Mouse (Mus musculus) T-cell, adult 2 months (primary cell): ENCODE measurements around the gene Hepacam.
A peak's percentile ranks its signal among the peaks of the same experiment; 100 is the strongest.

Experiments
- DNase-seq: peaks from one replicate; pipeline ENCODE4 v3.0.0; 2022; ENCODE audit warnings: low spot score

Gene Hepacam

DNA sequence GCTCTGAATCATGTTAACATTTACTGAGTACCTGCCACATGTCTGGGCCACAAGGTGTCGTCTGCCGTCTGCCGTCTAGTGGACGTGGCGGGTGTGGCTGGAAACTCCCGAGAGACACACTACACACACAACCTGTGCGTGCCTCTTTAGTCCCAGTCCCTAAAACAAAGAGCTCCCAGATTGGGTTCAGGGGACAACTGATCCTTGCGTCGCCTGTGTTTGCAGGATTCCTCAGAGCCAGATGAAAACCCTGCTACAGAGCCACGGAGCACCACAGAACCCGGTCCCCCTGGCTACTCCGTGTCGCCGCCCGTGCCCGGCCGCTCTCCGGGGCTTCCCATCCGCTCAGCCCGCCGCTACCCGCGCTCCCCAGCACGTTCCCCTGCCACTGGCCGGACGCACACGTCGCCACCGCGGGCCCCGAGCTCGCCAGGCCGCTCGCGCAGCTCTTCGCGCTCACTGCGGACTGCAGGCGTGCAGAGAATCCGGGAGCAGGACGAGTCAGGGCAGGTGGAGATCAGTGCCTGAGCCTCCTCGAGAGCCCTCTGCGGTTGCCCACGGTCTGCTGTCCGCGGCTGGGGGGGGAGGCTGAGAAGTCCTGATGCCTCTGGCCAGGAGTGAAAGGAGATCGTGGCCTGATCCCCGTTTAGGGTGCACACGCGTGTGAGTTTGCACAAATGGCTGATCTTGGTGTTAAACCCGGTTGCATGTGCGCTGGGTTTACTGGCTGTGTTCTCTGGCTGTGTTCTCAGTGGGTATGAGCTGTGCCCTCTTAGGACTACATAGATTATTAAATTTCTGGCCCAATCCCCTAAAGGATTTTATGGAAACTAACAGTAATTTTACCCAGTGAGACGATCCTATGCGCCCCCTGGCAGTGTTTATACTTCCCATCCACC, 17.4 kb downstream of the Hepacam start:
- no peak for DNase-seq

DNA sequence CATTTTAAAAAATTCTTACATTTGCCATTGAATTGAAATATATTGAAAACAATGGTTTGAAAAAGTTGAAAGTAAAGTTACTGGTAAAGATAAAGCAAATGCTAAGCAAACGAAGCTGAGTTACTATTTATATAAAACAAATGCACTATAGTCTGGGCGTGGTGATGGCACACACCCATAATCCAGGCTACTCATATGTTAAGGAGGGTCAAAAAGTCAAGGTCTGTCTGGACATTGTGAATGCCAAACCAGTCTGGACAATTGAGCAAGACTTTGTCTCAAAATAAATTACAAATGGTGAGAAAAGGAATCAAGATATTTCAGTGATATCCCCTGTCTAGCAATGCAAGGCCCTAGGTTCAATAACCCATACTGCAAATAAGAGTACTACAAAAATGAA, 23.7 kb downstream of the Hepacam start:
- DNase-seq, result no peak

DNA sequence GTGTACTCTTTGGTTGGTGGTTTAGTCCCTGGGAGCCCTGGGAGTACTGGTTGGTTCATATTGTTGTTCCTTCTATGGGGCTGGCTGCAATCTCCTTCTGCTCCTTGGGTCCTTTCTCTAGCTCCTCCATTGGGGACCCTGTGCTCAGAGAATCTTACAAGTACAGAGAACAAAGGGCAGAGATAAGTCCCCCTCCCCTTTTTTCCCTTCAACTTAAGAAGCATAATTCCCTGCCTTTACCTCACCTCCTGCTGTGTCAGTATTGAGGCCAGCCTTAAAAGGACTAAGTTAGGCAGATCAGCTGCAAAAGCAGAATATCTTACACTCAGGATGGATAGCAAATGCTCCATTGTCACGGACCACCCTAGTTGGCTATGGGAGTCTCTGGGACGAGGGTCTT, 24.9 kb downstream of the Hepacam start:
- DNase-seq, result no peak

DNA sequence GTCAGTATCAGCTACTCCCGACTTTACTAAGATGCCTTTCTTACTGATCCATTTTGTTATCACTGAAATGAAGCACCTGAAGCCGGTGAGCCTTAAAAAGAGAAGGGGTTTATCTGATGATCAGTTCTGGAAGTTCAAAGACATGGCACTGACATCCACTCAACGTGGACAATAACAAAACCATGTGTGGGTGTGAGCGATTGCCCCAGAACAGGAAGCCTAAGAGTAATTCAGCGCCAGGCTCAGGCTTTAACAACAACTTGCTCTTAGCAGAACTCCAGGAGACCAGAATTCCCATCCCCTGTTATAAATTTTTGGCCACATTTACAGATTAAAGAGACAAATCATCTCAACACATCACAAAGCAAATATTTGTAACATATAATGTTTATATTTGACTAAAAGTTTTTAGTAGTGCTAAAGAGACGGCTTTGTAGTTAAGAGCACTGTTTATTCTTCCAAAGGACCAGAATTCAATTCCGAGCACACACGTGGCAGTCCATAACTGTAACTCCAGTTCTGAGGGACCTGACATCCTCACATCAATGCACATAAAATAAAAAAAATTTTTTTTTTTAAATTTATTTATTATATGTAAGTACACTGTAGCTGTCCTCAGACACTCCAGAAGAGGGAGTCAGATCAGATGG, 26.5 kb downstream of the Hepacam start:
- DNase-seq, result no peak

DNA sequence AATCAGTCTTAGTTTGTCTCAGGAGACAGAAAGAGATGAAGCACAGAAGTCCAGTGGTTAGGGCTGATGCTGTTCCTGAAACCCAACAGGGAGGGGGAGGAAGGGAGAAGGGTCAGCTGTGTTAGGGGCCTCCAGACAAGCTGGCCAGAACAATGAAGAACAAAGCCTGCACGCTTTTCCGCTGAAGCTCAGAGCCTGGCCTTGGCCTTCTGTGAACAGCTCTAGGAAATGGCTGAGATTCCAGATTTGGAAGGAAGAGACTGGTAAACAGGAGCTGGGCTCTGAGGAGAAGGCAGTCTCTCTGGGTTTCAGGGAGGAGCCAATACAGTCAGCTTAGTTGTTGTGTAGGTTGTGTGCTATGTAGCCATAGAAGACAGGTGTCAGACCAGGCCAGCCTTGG, 33.4 kb downstream of the Hepacam start:
- no peak for DNase-seq

DNA sequence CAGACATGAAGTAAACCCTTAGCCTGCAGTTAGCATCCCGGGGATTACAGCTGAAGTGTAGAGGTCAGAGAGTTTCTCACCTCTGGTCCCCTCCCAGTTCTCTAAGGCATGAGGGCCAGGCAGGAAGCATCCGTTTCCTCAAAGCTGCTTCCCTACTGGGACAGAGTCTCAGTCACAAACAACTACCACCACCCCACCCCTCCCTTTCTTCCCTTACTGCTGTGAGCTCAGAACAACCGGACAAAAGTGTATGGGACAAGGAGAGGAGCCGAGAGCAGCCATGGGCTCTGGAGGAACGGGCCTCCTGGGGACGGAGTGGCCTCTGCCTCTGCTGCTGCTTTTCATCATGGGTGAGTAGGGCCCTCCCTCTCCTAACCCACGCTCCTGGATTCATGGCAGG, 34.7 kb downstream of the Hepacam start, which contains the start of gene Robo4:
Robo4 (plus strand) TSS at position 96 of the 400 bp plus-strand sequence.
- DNase-seq, result no peak

DNA sequence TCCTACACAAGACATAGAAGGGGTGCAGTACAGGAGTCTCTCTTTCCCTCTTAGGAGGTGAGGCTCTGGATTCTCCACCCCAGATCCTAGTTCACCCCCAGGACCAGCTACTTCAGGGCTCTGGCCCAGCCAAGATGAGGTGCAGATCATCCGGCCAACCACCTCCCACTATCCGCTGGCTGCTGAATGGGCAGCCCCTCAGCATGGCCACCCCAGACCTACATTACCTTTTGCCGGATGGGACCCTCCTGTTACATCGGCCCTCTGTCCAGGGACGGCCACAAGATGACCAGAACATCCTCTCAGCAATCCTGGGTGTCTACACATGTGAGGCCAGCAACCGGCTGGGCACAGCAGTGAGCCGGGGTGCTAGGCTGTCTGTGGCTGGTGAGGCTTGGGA, 35.4 kb downstream of the Hepacam start:
- DNase-seq, result no peak

DNA sequence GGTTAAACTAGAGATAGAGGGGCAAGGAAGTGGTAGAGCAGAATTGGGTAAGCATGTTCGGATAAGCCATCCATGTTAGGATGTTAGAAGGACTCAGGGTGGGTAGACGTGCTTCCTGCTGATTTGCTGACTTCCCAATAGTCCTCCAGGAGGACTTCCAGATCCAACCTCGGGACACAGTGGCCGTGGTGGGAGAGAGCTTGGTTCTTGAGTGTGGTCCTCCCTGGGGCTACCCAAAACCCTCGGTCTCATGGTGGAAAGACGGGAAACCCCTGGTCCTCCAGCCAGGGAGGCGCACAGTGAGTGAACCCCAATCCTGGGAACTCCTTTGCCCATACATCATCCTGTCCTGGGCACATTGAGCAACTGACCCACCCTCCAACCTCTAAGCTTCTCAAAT, 35.9 kb downstream of the Hepacam start:
- no peak for DNase-seq

DNA sequence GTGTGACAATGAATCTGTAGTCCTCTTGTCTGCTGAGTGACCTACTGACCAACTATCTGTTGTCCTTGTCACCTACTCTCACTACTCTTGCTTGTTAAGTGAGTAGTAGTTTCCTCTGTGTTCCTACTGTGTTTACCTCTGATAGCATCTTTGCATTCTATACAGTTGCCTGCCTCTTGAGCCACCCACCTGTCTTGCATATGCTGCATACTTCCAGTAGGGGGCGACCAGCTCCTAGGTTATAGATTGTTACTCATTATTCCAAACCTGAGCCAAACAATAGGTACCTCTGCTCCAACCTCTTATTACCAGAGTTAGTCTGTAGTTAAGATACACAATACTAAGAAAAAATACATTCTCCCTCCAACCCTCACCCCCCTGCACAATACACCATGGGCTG, 39.2 kb downstream of the Hepacam start:
- no peak for DNase-seq

DNA sequence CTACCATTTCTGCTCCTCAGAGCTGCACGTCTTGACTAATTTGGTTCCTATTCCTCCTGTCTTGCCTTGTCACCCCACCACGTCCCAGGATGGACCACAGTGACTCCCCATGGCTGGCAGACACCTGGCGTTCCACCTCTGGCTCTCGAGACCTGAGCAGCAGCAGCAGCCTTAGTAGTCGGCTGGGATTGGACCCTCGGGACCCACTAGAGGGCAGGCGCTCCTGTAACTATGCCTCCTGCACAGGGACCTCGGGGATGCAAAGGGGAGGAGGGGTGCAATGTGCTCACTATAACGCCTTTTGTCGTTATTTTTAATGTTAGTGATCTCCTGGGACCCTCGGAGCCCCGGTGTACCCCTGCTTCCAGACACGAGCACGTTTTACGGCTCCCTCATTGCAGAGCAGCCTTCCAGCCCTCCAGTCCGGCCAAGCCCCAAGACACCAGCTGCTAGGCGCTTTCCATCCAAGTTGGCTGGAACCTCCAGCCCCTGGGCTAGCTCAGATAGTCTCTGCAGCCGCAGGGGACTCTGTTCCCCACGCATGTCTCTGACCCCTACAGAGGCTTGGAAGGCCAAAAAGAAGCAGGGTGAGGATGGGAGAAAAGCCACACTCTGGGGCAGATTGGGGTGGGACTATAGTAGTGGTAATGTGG, 40.8 kb downstream of the Hepacam start:
- DNase-seq, result no peak

DNA sequence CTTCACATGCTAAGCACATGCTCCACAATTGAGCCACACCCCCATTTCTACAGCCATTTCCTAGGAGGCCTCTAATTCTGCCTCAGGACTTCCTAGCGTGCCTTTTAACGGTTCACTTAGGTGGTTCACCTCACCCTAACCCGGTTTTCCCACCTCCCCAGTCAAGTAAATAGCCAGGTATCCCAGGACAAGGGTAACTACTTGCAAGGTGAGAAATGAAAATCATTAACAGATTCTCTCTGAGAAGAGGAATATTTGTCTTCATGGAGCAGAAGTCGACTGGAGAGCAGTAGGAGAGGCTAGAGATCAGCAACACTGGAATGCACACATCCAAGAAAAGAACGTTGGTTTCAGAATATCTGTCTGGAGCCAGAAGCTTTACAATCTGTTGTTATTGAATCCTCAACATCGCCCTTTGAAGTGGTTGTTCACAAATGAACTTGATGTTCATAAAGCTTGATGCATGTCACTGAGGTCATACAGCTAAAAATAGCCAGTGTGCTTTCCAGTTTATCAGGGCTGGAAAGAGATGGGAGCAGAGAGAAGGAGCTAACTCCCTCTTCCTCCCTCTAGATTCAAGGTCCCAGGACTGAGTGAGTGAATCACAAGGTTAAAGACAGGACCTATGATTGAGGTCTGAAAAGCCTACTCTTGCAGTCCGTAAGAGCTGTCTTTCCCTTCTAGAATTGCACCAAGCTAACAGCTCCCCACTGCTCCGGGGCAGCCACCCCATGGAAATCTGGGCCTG, 42.7 kb downstream of the Hepacam start:
- no peak for DNase-seq

DNA sequence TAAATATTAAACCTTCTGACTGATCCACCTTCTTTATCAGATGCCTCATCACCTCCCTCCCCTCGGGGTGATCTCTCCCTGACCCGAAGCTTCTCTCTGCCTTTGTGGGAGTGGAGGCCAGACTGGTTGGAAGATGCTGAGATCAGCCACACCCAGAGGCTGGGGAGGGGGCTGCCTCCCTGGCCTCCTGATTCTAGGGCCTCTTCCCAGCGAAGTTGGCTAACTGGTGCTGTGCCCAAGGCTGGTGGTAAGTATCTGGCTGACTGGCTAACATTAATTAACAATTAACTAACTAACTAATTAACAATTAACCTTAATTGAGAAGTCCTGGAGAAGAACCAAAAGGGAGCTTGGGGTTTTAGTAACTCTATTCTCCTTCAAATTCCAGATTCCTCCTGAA, 45.8 kb downstream of the Hepacam start:
- no peak for DNase-seq

DNA sequence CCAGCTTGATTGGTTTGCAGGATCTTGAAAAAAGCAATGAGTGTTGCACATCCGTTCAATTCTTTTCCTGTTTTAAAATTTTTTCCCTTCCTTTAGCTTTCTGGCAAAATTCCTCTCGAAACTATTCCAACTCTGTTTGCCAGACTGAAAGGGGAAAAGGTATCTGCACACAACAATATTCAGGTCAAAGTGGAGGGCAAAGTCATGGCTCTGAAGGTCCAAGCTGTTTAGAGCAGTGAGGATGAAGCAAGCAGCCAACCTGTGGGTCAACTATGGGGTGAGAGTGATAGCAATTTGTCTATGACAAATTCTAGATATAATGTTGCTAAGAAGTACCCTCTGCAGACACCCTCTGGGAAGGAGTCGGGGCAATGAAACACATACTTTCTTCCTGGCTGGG, 47.5 kb downstream of the Hepacam start:
- DNase-seq, result no peak

DNA sequence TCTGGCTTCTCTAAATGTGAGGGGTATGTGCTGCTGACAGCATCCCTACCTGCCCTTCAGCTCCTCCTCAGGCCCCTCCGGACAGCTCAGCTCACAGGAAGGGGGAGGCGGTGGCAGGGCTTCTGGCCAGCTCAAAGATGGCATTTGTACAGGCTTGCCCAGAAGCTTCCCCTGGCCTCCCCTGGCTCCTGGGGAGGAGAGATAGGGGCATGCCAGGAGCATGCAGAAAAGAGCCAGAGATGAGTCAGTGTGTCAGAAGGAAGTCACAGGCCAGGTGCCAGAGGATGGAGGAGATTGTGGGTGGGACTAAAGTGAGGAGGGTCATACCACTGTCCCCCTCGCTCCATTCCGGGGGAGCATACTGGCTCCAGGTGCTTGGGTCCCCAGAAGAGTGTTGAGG, 51.6 kb downstream of the Hepacam start:
- DNase-seq, result no peak

DNA sequence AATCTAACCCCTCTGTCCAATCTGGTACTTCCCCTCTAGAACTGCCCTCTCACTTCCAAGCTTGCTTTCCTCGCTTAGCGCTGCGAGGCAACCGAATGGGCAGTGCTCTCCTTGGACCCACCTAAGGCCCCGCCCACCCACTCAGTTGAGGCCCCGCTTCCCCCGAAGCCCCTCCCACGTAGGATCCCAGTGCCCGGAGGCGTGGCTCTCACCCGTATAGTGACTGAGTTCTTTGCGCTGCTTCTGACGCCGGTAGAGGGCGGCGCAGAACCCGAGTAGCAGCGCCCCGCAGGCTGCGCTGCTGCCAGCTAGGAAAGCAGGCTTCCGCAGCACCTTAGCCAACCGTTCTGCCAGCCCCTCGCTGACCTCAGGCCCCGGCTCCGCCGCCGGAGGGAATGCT, 53.5 kb downstream of the Hepacam start:
- DNase-seq, result peak; percentile 67

DNA sequence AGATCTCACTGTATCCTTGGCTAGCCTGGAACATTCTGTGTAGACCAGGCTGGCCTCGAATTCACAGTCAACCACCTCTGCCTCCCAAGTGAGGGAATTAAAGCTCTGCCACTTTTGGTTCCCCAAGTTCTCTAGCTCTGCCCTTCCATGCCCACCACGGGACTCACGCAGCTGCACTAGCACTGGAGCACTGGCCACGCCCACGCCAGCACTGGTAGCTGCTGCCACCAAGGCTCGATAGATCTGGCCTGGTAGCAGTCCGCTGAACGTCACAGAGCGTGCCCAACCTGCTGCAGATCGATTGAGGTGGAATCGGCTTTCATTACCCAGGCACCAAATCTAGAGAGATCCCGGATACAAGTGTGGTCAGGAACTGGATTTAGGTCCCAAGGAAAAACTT, 54.1 kb downstream of the Hepacam start:
- peak; percentile 45 for DNase-seq

DNA sequence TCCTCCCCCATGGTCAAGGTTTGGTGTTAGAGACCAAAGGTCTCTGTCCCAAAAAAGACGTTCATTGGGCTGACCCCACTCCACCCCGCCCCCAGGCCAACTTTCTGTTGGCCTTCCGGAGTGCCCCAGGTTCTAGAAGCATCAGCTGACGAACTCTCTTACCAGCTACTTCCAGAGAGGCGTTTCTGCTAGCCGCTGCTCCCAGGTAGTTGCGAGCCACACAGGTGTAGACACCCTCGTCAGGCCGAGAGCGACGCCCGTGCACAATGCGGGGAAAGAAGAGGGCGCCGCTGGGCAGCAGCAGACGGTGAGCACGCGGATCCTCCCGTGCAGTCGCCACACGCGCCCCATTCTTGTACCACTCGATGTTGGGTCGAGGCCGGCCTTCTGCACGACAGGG, 62.2 kb downstream of the Hepacam start:
- no peak for DNase-seq

DNA sequence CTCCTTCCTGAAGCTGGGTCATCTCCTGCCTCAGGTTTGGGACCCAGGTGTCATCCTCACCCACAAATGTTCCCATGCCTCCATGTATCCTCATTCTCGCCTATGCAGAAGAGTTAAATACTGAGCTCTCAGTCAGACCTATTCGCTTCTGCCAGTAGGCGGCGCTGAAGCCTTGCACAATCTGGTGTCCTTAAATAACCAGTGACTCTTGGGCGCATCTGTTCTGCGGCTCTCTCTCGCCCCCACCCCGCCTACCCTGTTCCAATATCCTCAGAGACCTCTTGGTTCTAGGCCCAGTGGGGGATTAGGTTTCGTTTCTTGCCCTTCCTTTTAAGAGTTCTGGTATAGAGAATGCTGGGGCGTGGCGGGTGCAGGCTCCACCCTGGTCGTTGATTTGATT, 63.4 kb downstream of the Hepacam start:
- DNase-seq, result peak; percentile 60

DNA sequence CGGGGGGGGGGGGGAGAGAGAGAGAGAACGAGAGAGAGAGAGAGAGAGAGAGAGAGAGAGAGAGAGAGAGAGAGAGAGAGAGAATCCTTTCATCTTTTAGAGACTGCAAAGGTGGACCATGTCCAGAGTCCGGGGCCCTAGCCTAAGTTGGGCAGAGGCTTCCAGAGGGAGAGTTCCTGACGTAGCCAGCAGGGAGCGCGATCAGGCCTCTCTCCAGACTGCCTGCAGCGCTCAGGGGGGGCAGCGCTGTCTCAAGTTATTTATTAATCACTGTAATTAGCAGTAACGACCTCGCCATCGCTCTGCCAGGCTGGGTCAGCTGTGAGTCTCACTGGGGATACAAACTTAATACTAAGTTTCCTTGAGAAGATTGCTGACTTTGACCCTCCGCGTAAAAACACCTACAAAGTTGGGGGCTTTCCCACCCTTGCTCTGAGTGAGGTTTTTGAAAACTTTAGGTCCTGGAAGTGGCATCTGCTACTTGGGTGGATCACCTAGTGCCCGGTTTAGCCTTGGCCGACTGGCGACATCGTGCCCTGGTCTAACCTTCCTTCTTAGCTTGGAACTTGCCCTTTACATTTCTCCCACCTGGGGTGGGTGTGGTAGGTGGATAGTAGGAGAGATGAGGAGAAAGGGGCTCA, 65.0 kb downstream of the Hepacam start:
- DNase-seq, result no peak

DNA sequence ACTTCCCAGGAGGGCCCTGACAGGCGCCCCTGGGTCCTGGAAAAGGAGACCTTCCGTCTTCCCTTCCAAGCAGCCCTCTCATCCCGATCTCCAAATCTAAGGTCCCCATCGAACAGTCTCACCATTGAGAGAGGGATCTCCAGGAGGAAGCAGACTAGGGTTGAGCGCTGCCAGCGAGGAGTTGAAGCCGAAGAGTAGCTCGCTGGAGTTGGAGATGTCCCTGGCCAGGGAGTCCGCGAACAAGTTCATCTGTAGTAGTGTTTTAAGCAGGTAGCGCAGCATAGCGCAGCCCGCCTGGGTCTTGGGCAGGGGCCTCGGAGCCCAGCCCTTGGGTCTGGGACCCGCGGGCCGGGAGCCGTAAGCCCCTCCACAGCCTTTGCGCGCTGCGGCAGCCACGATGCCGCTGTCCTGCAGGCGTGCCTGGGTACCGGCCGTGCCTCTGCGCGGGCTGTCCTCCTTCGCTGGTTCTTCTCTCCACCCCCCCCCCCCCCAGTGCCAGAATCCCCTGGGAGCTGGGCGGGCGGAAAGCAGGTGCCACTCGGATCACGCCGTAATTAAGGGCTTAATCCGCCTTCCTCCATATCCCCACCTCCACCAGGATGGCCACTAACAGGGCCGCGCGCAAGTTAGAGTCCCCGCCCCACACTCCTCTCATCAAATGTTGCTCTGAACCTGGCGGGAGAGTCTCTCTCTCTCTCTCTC, 65.7 kb downstream of the Hepacam start, which contains the start of gene Robo3:
Robo3 (minus strand) TSS at position 527 of the 702 bp plus-strand sequence.
- no peak for DNase-seq
